Mouse (Mus musculus) large intestine, adult 2 months (tissue): Measurements from ENCODE around the gene C530008M17Rik. TPM values are rescaled to one million over a fixed set of nuclear protein-coding genes. Genes with fewer than 3 reads are reported as not detected.

Source experiments
- DNase-seq: peaks from one replicate; pipeline ENCODE4 v3.0.0-alpha.2; 2012; ENCODE audit warnings: low read depth, low spot score
- WGBS: fragments of 180-500 bp; shearing (Covaris S2); methylation state at CpG from one replicate; pipeline ENCODE4 v1.1.7; 2018; 5-methylcytosine and 5-hydroxymethylcytosine counted together
- polyA plus RNA-seq: library from polyadenylated mRNA; depleted of rRNA; stranded (reverse); fragments of >200 nt; gene quantifications from 2 replicates; pipeline ENCODE4 v1.2.3, GENCODE M21; 2012

C530008M17Rik gene
- polyA plus RNA-seq, 1 experiment: 22.0 TPM

- DNase-seq: no peak
- 58% methylated on average over 4 of the region's 4 CpGs for WGBS
These were observed 5.0 kb downstream of the C530008M17Rik start for GRCm38 (mm10) chr5:76661310-76661709.

- DNase-seq: no peak
- WGBS: 68% methylated on average over 7 of the region's 7 CpGs
These were observed 8.6 kb downstream of the C530008M17Rik start for GRCm38 (mm10) chr5:76664936-76665335.

GRCm38 (mm10) chr5:76665421-76665820, 9.1 kb downstream of the C530008M17Rik start:
- 50% methylated on average over 7 of the region's 7 CpGs for WGBS
- DNase-seq: no peak

- 71% methylated on average over 6 of the region's 6 CpGs for WGBS
These were observed 9.9 kb downstream of the C530008M17Rik start for GRCm38 (mm10) chr5:76666026-76666756.

GRCm38 (mm10) chr5:76668118-76668517, 11.8 kb downstream of the C530008M17Rik start:
- no peak for DNase-seq
- WGBS: 36% methylated on average over 5 of the region's 5 CpGs

More at GRCm38 (mm10) chr5:76666026-76666756, 9.9 kb downstream of the C530008M17Rik start:
- DNase-seq: no peak

- 35% methylated on average over 5 of the region's 5 CpGs for WGBS
- DNase-seq: no peak
These were observed 12.2 kb downstream of the C530008M17Rik start for GRCm38 (mm10) chr5:76668547-76668946.

GRCm38 (mm10) chr5:76670183-76670582, 13.9 kb downstream of the C530008M17Rik start:
- no peak for DNase-seq

GRCm38 (mm10) chr5:76674022-76674653, 17.8 kb downstream of the C530008M17Rik start:
- no peak for DNase-seq
- 83% methylated on average over 5 of the region's 5 CpGs for WGBS

More at GRCm38 (mm10) chr5:76670183-76670582, 13.9 kb downstream of the C530008M17Rik start:
- 93% methylated on average over 10 of the region's 10 CpGs for WGBS

GRCm38 (mm10) chr5:76675369-76675768, 19.1 kb downstream of the C530008M17Rik start:
- WGBS: 7% methylated on average over 4 of the region's 4 CpGs

GRCm38 (mm10) chr5:76680959-76681358, 24.6 kb downstream of the C530008M17Rik start:
- DNase-seq: no peak
- WGBS: 50% methylated on average over 3 of the region's 3 CpGs

More at GRCm38 (mm10) chr5:76675369-76675768, 19.1 kb downstream of the C530008M17Rik start:
- no peak for DNase-seq

GRCm38 (mm10) chr5:76681895-76682656, 25.8 kb downstream of the C530008M17Rik start:
- WGBS: 25% methylated on average over 4 of the region's 4 CpGs
- no peak for DNase-seq

- WGBS: 81% methylated on average over 5 of the region's 5 CpGs
- DNase-seq: no peak
These were observed 27.1 kb downstream of the C530008M17Rik start for GRCm38 (mm10) chr5:76683455-76683854.

GRCm38 (mm10) chr5:76684658-76685605, 28.6 kb downstream of the C530008M17Rik start:
- 31% methylated on average over 15 of the region's 15 CpGs for WGBS
- no peak for DNase-seq

GRCm38 (mm10) chr5:76687961-76688600, 31.8 kb downstream of the C530008M17Rik start:
- no peak for DNase-seq
- 92% methylated on average over 10 of the region's 10 CpGs for WGBS

GRCm38 (mm10) chr5:76688643-76689042, 32.3 kb downstream of the C530008M17Rik start:
- 88% methylated on average over 6 of the region's 6 CpGs for WGBS
- no peak for DNase-seq

- no peak for DNase-seq
- 41% methylated on average over 5 of the region's 5 CpGs for WGBS
These were observed 33.9 kb downstream of the C530008M17Rik start for GRCm38 (mm10) chr5:76690177-76690593.

GRCm38 (mm10) chr5:76691251-76691650, 34.9 kb downstream of the C530008M17Rik start:
- no peak for DNase-seq
- 70% methylated on average over 5 of the region's 5 CpGs for WGBS

- 84% methylated on average over 12 of the region's 12 CpGs for WGBS
- DNase-seq: no peak
These were observed 35.6 kb downstream of the C530008M17Rik start for GRCm38 (mm10) chr5:76691706-76692424.
